Mouse (Mus musculus) ES-E14 (cell line): ENCODE measurements around the gene Ktn1.

Experiments
- CHD2 ChIP-seq: IDR thresholded peaks from 2 replicates; pipeline ENCODE4 v1.6.1; 2014; ENCODE audit warnings: mild to moderate bottlenecking, low read depth, low read length, inconsistent platforms
- HCFC1 ChIP-seq: IDR thresholded peaks from 2 replicates; pipeline ENCODE4 v1.6.1; 2012; ENCODE audit warnings: low read length, inconsistent platforms, borderline replicate concordance; ENCODE audit not compliant: insufficient read depth
- MAFK ChIP-seq: IDR thresholded peaks from 2 replicates; pipeline ENCODE4 v1.6.1; 2014; ENCODE audit warnings: mild to moderate bottlenecking, low read depth, low read length, inconsistent platforms; ENCODE audit not compliant: insufficient read depth
- ZC3H11A ChIP-seq: IDR thresholded peaks from 2 replicates; pipeline ENCODE4 v1.6.1; 2012; ENCODE audit warnings: low read depth, mild to moderate bottlenecking, inconsistent platforms, low read length, borderline replicate concordance

GRCm38 (mm10) chr14:47754253-47754897, 106.1 kb downstream of the Ktn1 start:
- TF ChIP-seq ZC3H11A: no peak
- no peak for TF ChIP-seq CHD2
- no peak for TF ChIP-seq MAFK
- TF ChIP-seq HCFC1: no peak
